Mouse (Mus musculus) myocyte (in vitro differentiated cells): Measurements from ENCODE around the gene Alg14. TPM values are rescaled to one million over a fixed set of nuclear protein-coding genes. Genes with fewer than 3 reads are reported as not detected.

Experiments
- H3K27me3 ChIP-seq: one replicate; pipeline ENCODE4 v1.6.1; 2011; ENCODE audit not compliant: control insufficient read depth, insufficient read depth, insufficient read length
- H3K36me3 ChIP-seq: one replicate; pipeline ENCODE4 v1.6.1; 2011; ENCODE audit not compliant: control insufficient read depth, insufficient read depth
- H3K4me2 ChIP-seq: one replicate; pipeline ENCODE4 v1.6.1; 2011; ENCODE audit warnings: low read depth, control low read depth
- H3K4me3 ChIP-seq: one replicate; pipeline ENCODE4 v1.5.1; 2011; ENCODE audit warnings: mild to moderate bottlenecking, control low read depth, moderate library complexity
- H3K79me2 ChIP-seq: one replicate; pipeline ENCODE4 v1.6.1; 2011; ENCODE audit not compliant: control insufficient read depth, insufficient read depth
- H3ac ChIP-seq: one replicate; pipeline ENCODE4 v1.6.1; 2011; ENCODE audit not compliant: control insufficient read depth, insufficient read length
- CEBPB ChIP-seq: IDR thresholded peaks from 2 replicates; pipeline ENCODE4 v1.6.1; 2011; ENCODE audit warnings: mild to moderate bottlenecking, moderate library complexity; ENCODE audit not compliant: poor library complexity, insufficient read depth, severe bottlenecking
- E2F4 ChIP-seq: IDR thresholded peaks from one replicate; pipeline ENCODE4 v1.6.1; 2011; ENCODE audit warnings: mild to moderate bottlenecking, control low read depth, moderate library complexity; ENCODE audit not compliant: insufficient read depth
- MAX ChIP-seq: IDR thresholded peaks from one replicate; pipeline ENCODE4 v1.6.1; 2011; ENCODE audit warnings: low read depth, mild to moderate bottlenecking, control low read depth
- MYOD1 ChIP-seq, 3 experiments: IDR thresholded peaks; one replicate each; pipeline ENCODE4 v1.6.1; 2011; ENCODE audit warnings: control low read depth in 2 of 3, low read depth in 2 of 3, mild to moderate bottlenecking in 2 of 3, moderate library complexity in 1 of 3; ENCODE audit not compliant: insufficient read length in 2 of 3, control insufficient read depth in 1 of 3
- MYOG ChIP-seq, 3 experiments: IDR thresholded peaks; one replicate each; pipeline ENCODE4 v1.6.1; 2011; ENCODE audit warnings: control low read depth in 2 of 3, low read depth in 2 of 3, mild to moderate bottlenecking in 2 of 3; ENCODE audit not compliant: insufficient read length in 2 of 3, control insufficient read depth in 1 of 3, insufficient read depth in 1 of 3
- POLR2A ChIP-seq: IDR thresholded peaks from one replicate; pipeline ENCODE4 v1.6.1; 2011; ENCODE audit warnings: low read depth, mild to moderate bottlenecking, control low read depth, moderate library complexity; ENCODE audit not compliant: insufficient read length
- POLR2AphosphoS2 ChIP-seq: IDR thresholded peaks from one replicate; pipeline ENCODE4 v1.6.1; 2011; ENCODE audit warnings: low read depth, control low read depth; ENCODE audit not compliant: insufficient read length
- REST ChIP-seq: IDR thresholded peaks from one replicate; pipeline ENCODE4 v1.6.1; 2011; ENCODE audit warnings: mild to moderate bottlenecking, control low read depth, moderate library complexity; ENCODE audit not compliant: insufficient read depth, insufficient read length
- SRF ChIP-seq: IDR thresholded peaks from one replicate; pipeline ENCODE4 v1.6.1; 2011; ENCODE audit warnings: low read depth; ENCODE audit not compliant: control insufficient read depth, insufficient read length
- TCF12 ChIP-seq: IDR thresholded peaks from one replicate; pipeline ENCODE4 v1.6.1; 2011; ENCODE audit warnings: mild to moderate bottlenecking, control low read depth; ENCODE audit not compliant: poor library complexity, insufficient read depth, severe bottlenecking
- TCF3 ChIP-seq: IDR thresholded peaks from one replicate; pipeline ENCODE4 v1.6.1; 2011; ENCODE audit warnings: low read depth, control low read depth; ENCODE audit not compliant: insufficient read length
- USF1 ChIP-seq: IDR thresholded peaks from one replicate; pipeline ENCODE4 v1.6.1; 2011; ENCODE audit warnings: low read depth, mild to moderate bottlenecking, control low read depth, moderate library complexity
- polyA plus RNA-seq: library from polyadenylated mRNA; unstranded; fragments of >200 nt; fragmentation: generic; extraction: Trizol; gene quantifications from one replicate; pipeline ENCODE4 v1.2.1, GENCODE M21; 2012; ENCODE audit warnings: missing spikeins

Alg14 gene
- polyA plus RNA-seq, 1 experiment: 14.8 TPM

DNA sequence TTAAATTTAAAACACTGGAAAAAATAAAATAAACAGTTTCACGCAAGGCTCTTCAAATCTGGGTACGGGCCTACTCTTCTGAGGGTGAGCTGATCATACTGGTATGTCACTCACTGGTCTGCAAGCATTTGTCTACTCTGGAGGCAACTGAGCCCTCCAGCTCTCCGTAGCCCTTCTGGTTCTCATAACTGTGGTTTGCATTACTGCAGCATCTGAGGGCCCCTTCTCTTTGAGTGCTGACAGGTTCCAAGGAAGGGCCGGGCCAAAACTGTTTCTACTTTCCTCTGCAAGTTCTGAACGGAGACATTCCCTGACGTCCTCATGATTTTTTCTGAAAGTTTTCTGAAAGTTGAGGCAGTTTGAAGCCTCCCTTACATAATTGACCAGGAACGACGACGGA lies 115.8 kb downstream of the Alg14 start:
- H3ac ChIP-seq: no peak overlapping the region
- H3K4me3 ChIP-seq: no peak overlapping the region
- TF ChIP-seq MYOD1 (IDR thresholded peaks at IDR 0.05; ENCODE audit: control insufficient read depth in 1 of 3, insufficient read length in 2 of 3, low read depth in 2 of 3) (peak; percentile 31 to 68 (median 42)), MYOG (IDR thresholded peaks at IDR 0.05; ENCODE audit: control insufficient read depth in 1 of 3, insufficient read depth in 1 of 3, insufficient read length in 2 of 3, low read depth in 2 of 3) (peak in 2 of 3 experiments; percentile 57 to 71), E2F4 (no peak)
- H3K27me3 ChIP-seq: no peaks in the 10 kb centered on the region
- no peaks in the 10 kb centered on the region for H3K36me3 ChIP-seq
- no peaks in the 10 kb centered on the region for H3K79me2 ChIP-seq
- peak overlapping the region; percentile 30 for H3K4me2 ChIP-seq

DNA sequence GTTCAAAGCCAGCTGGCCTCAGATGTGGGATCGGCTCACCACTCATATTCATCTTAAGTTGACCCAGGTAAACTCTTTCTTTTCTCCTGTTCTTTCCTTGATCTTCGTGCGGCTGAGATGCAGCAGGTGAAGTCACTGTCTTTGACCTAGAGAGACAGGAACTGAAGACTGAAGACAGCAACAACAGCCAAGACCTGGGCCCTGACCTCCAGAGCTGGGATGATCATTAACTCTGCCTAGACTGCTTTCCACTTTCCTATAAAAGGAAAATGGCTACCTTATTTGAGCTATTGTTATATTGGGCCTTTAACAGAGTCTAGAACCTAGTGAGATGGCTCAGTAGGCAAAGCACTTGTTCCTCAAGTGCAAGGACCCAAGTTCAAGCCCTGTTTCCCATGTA lies 116.8 kb downstream of the Alg14 start:
- H3ac ChIP-seq: no peak overlapping the region
- no peak overlapping the region for H3K4me3 ChIP-seq
- no peaks in the 10 kb centered on the region for H3K36me3 ChIP-seq
- H3K27me3 ChIP-seq: no peaks in the 10 kb centered on the region
- H3K4me2 ChIP-seq: no peak overlapping the region
- H3K79me2 ChIP-seq: no peaks in the 10 kb centered on the region
- TF ChIP-seq CEBPB (no peak), REST (no peak), POLR2A (no peak), SRF (no peak), POLR2AphosphoS2 (no peak)

GRCm38 (mm10) chr3:121411450-121411849 lies 119.9 kb downstream of the Alg14 start:
- no peak overlapping the region for H3K4me3 ChIP-seq
- H3K36me3 ChIP-seq: no peaks in the 10 kb centered on the region
- H3K4me2 ChIP-seq: no peak overlapping the region
- TF ChIP-seq POLR2AphosphoS2 (no peak), E2F4 (no peak), CEBPB (no peak), USF1 (no peak), REST (no peak), MYOD1 (IDR thresholded peaks at IDR 0.05; ENCODE audit: control insufficient read depth in 1 of 3, insufficient read length in 2 of 3, low read depth in 2 of 3) (no peak), TCF3 (no peak), POLR2A (no peak), SRF (no peak), MAX (no peak), TCF12 (no peak), MYOG (IDR thresholded peaks at IDR 0.05; ENCODE audit: control insufficient read depth in 1 of 3, insufficient read depth in 1 of 3, insufficient read length in 2 of 3, low read depth in 2 of 3) (no peak)
- no peak overlapping the region for H3ac ChIP-seq
- H3K27me3 ChIP-seq: no peaks in the 10 kb centered on the region
- no peaks in the 10 kb centered on the region for H3K79me2 ChIP-seq

Other genes starting within 250 kb of the Alg14 start
- 3.3 TPM for gene Rwdd3, start 120.1 kb upstream of the Alg14 start, polyA plus RNA-seq
- 0.13 TPM for gene Tmem56, start 8.7 kb upstream of the Alg14 start, polyA plus RNA-seq
- 589 TPM for gene Cnn3, start 134.7 kb downstream of the Alg14 start, polyA plus RNA-seq
- 2.3 TPM for gene Slc44a3, start 240.6 kb downstream of the Alg14 start, polyA plus RNA-seq